21 mouse cellular contexts compared by ENCODE assay signal in the genomic region with DNA sequence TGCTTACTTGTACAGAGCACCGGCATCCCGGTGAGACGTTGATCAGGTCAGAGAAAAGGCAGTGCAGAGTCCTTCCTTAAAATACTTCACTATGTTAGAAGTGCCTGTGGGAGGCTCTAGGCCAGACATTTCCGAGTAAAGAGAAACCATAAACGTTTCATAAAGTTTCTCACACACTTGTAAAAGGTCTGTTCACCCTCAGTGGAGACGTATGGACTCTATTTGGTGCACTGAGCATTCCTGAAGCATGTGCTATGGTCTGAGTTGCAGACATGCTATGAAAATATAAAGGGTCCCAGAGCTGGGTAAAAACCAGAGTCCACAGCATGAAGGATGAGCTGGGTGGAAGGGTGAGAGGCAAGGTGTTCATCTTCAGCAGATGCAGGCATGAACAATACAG.
DNase-seq lines count a peak whose midpoint lies in the region; ATAC-seq and TF ChIP-seq lines count a peak whose summit lies in the region.
"Had no signal": no experiment of that assay in that cellular context is flagged by ENCODE, and none has a peak within 500 bp of the region (broad histone marks: within the 10 kb centered on the region; RNA-seq: fewer than 3 reads in every experiment).

No protein-coding gene starts in this region.

- H3K27ac ChIP-seq in heart, embryonic 11.5 days (ENCODE audit: low read depth, low read length): no peak overlapping the region
- H3K27ac ChIP-seq in limb, embryonic 14.5 days (replicated peaks; ENCODE audit: low read depth, low read length): no peak overlapping the region
- H3K27ac ChIP-seq in limb, embryonic 15.5 days: peak overlapping the region; percentile 17; the same call in 1 of the 2 replicates
- H3K27ac ChIP-seq: embryonic facial prominence, embryonic 12.5 days; embryonic facial prominence, embryonic 15.5 days; forebrain, embryonic 10.5 days; forebrain, embryonic 12.5 days had no signal

- H3K4me2 ChIP-seq in heart, embryonic 11.5 days: no peak overlapping the region
- H3K4me2 ChIP-seq in limb, embryonic 14.5 days (replicated peaks; ENCODE audit: low read depth, low read length, severe bottlenecking): no peak overlapping the region
- no peak overlapping the region for H3K4me2 ChIP-seq in limb, embryonic 15.5 days
- H3K4me2 ChIP-seq: embryonic facial prominence, embryonic 12.5 days; embryonic facial prominence, embryonic 15.5 days; forebrain, embryonic 12.5 days had no signal

- 87% methylated on average over 6 of the region's 6 CpGs for WGBS in heart, embryonic 11.5 days (ENCODE audit: insufficient replicate concordance)
- WGBS in limb, embryonic 14.5 days: 35% methylated on average over 6 of the region's 6 CpGs
- WGBS in limb, embryonic 15.5 days: 37% methylated on average over 6 of the region's 6 CpGs

- H3K9me3 ChIP-seq in heart, embryonic 11.5 days (replicated peaks; ENCODE audit: control insufficient read depth, low read length): no peaks in the 10 kb centered on the region
- H3K9me3 ChIP-seq in limb, embryonic 14.5 days (ENCODE audit: control insufficient read depth, low read length): no peaks in the 10 kb centered on the region
- H3K9me3 ChIP-seq in limb, embryonic 15.5 days: no peaks in the 10 kb centered on the region
- H3K9me3 ChIP-seq: embryonic facial prominence, embryonic 12.5 days; embryonic facial prominence, embryonic 15.5 days; forebrain, embryonic 10.5 days; forebrain, embryonic 12.5 days had no signal

- no peaks in the 10 kb centered on the region for H3K27me3 ChIP-seq in heart, embryonic 11.5 days (ENCODE audit: control insufficient read depth, insufficient read depth, low read length)
- H3K27me3 ChIP-seq in limb, embryonic 14.5 days (ENCODE audit: control insufficient read depth, insufficient read depth, low read length): no peaks in the 10 kb centered on the region
- H3K27me3 ChIP-seq in limb, embryonic 15.5 days: no peaks in the 10 kb centered on the region
- H3K27me3 ChIP-seq: embryonic facial prominence, embryonic 12.5 days; embryonic facial prominence, embryonic 15.5 days; forebrain, embryonic 12.5 days had no signal

- no peak overlapping the region for H3K9ac ChIP-seq in heart, embryonic 11.5 days (ENCODE audit: low read depth, low read length)
- H3K9ac ChIP-seq in limb, embryonic 14.5 days (ENCODE audit: low read depth, low read length, severe bottlenecking): no peak overlapping the region
- no peak overlapping the region for H3K9ac ChIP-seq in limb, embryonic 15.5 days
- H3K9ac ChIP-seq: embryonic facial prominence, embryonic 12.5 days; embryonic facial prominence, embryonic 15.5 days; forebrain, embryonic 12.5 days had no signal

- no peak for TF ChIP-seq POLR2A in limb, embryonic 14.5 days (IDR thresholded peaks at IDR 0.05; ENCODE audit: borderline replicate concordance, extremely low read depth, insufficient read depth, insufficient read length)

- H3K4me1 ChIP-seq in heart, embryonic 11.5 days (ENCODE audit: control insufficient read depth, insufficient read depth, low read length): no peaks in the 10 kb centered on the region
- peaks cover 8% of the 10 kb centered on the region for H3K4me1 ChIP-seq in limb, embryonic 14.5 days (ENCODE audit: control insufficient read depth, insufficient read depth, low read length)
- peaks cover 11% of the 10 kb centered on the region; the same call in 1 of the 2 replicates for H3K4me1 ChIP-seq in limb, embryonic 15.5 days
- H3K4me1 ChIP-seq: embryonic facial prominence, embryonic 12.5 days; embryonic facial prominence, embryonic 15.5 days; forebrain, embryonic 10.5 days; forebrain, embryonic 12.5 days had no signal

- peak; percentile 61 for DNase-seq in heart, adult 11 months
- no peak for DNase-seq in limb, embryonic 14.5 days (ENCODE audit: low spot score)
- DNase-seq in frontal cortex, postnatal 25 days (ENCODE audit: low spot score in 2 of 2): no peak
- DNase-seq: adrenal gland, adult 2 months; adrenal gland, postnatal 10 days; adrenal gland, postnatal 25 days; cerebellum, adult 11 months; cerebellum, adult 8-10 months; cerebellum, adult 9-11 months; cerebellum, postnatal 14 days; cerebellum, postnatal 36 days; embryo, embryonic 11 days had no signal

- no peak for ATAC-seq in heart, embryonic 11.5 days (replicated peaks; ENCODE audit: insufficient number of reproducible peaks, low FRiP score, low TSS enrichment)
- peak; percentile 55 for ATAC-seq in limb, embryonic 14.5 days (ENCODE audit: low FRiP score, low read depth)
- ATAC-seq in limb, embryonic 15.5 days (ENCODE audit: insufficient number of reproducible peaks, low FRiP score, low TSS enrichment, low read depth): 0 out of 2 replicates have a peak, but pooled peaks have one; percentile 48
- ATAC-seq: forebrain, embryonic 14.5 days; forebrain, embryonic 16.5 days had no signal

- no peak overlapping the region for H3K4me3 ChIP-seq in heart, embryonic 11.5 days (ENCODE audit: low read depth, low read length)
- no peak overlapping the region for H3K4me3 ChIP-seq in limb, embryonic 14.5 days (replicated peaks; ENCODE audit: low read length)
- no peak overlapping the region for H3K4me3 ChIP-seq in limb, embryonic 15.5 days
- H3K4me3 ChIP-seq: embryonic facial prominence, embryonic 12.5 days; embryonic facial prominence, embryonic 15.5 days; erythroblast, embryonic 14.5 days; forebrain, embryonic 10.5 days; forebrain, embryonic 12.5 days had no signal

- H3K36me3 ChIP-seq in heart, embryonic 11.5 days (ENCODE audit: control insufficient read depth, insufficient read depth, low read length): peaks cover 17% of the 10 kb centered on the region
- H3K36me3 ChIP-seq in limb, embryonic 14.5 days (ENCODE audit: control insufficient read depth, insufficient read depth, low read length): peaks cover 72% of the 10 kb centered on the region
- peaks cover 52% of the 10 kb centered on the region for H3K36me3 ChIP-seq in limb, embryonic 15.5 days
